Mouse (Mus musculus) kidney, embryonic 14.5 days (tissue): ENCODE measurements around the gene Cbarp. TPM values are rescaled to one million over a fixed set of nuclear protein-coding genes. Genes with fewer than 3 reads are reported as not detected.

Experiments
- ATAC-seq: fragments of 200-750 bp; cut with Nextera tagmentation; 2 replicates; pipeline ENCODE4 v1.8.0; 2017; ENCODE audit warnings: moderate number of reproducible peaks, mild to moderate bottlenecking, moderate TSS enrichment, moderate library complexity; ENCODE audit not compliant: low FRiP score, low TSS enrichment
- H3K27ac ChIP-seq: fragments of 300-500 bp; sonication (generic); 2 replicates; pipeline ENCODE4 v1.5.1; 2014; ENCODE audit warnings: low read depth, mild to moderate bottlenecking, low read length, moderate library complexity, mixed read lengths
- H3K27me3 ChIP-seq: fragments of 300-500 bp; sonication (generic); 2 replicates; pipeline ENCODE4 v1.6.1; 2014; ENCODE audit warnings: mild to moderate bottlenecking, low read length; ENCODE audit not compliant: control insufficient read depth, insufficient read depth
- H3K36me3 ChIP-seq: fragments of 300-500 bp; sonication (generic); 2 replicates; pipeline ENCODE4 v1.6.1; 2014; ENCODE audit warnings: low read length, mixed read lengths; ENCODE audit not compliant: control insufficient read depth, insufficient read depth
- H3K4me1 ChIP-seq: fragments of 300-500 bp; sonication (generic); 2 replicates; pipeline ENCODE4 v1.6.1; 2014; ENCODE audit warnings: low read length, mixed read lengths; ENCODE audit not compliant: control insufficient read depth, insufficient read depth
- H3K4me2 ChIP-seq: fragments of 300-500 bp; sonication (generic); replicated peaks from 2 replicates; pipeline ENCODE4 v1.6.1; 2014; ENCODE audit warnings: low read depth, mild to moderate bottlenecking, low read length
- H3K4me3 ChIP-seq: fragments of 300-500 bp; sonication (generic); 2 replicates; pipeline ENCODE4 v1.5.1; 2014; ENCODE audit warnings: mild to moderate bottlenecking, low read length
- H3K9ac ChIP-seq: fragments of 300-500 bp; sonication (generic); 2 replicates; pipeline ENCODE4 v1.6.1; 2014; ENCODE audit warnings: low read depth, mild to moderate bottlenecking, low read length, moderate library complexity
- H3K9me3 ChIP-seq: fragments of 300-500 bp; sonication (generic); 2 replicates; pipeline ENCODE4 v1.6.1; 2016; ENCODE audit warnings: low read length; ENCODE audit not compliant: control insufficient read depth
- WGBS: fragments of 180-500 bp; shearing (Covaris S2); extraction: QIAGEN DNeasy Blood & Tissue Kit; methylation state at CpG from one replicate; pipeline ENCODE4 v1.1.7; 2014; 5-methylcytosine and 5-hydroxymethylcytosine counted together
- polyA plus RNA-seq: library from polyadenylated mRNA; unstranded; fragments of >200 nt; fragmentation: Nextera tagmentation; extraction: Ambion mirVana; gene quantifications from 2 replicates; pipeline ENCODE4 v1.2.1, GENCODE M21; 2014

Gene Cbarp
- polyA plus RNA-seq, 1 experiment from 2014 or later = 8.4 TPM

DNA sequence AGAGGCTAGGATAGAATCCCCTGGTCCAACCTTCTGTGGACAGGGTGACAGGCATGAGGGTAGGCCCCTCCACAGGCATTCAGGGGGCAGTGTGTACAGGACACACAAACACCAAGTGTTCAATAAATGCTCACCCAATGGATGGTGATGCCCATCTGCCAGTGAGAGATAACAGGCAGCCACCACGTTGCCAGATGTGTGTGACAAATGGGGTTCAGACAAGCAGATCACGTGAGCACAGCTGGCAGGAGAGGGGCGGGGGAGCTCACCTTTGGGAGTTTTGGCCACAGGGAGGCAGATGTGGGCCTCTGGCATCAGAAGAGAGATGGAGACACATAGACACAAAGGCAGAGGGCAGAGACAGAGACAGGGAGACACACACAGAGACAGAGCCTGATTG lies 59.6 kb downstream of the Cbarp start:
- 84% methylated on average over 3 of the region's 3 CpGs for WGBS
- no peak for ATAC-seq

More for the DNA sequence above, 59.6 kb downstream of the Cbarp start:
- peak overlapping the region; percentile 7; the same call in 1 of the 2 replicates for H3K9ac ChIP-seq
- H3K4me1 ChIP-seq = 0 out of 2 replicates have a peak, but pooled peaks cover 6% of the 10 kb centered on the region
- no peak overlapping the region for H3K4me2 ChIP-seq
- H3K27me3 ChIP-seq = no peaks in the 10 kb centered on the region
- no peak overlapping the region for H3K4me3 ChIP-seq
- H3K27ac ChIP-seq = no peak overlapping the region
- H3K36me3 ChIP-seq = peaks cover 43% of the 10 kb centered on the region
- no peaks in the 10 kb centered on the region for H3K9me3 ChIP-seq

Other genes starting within 250 kb of the Cbarp start
- not detected in 2 replicates for gene Cfd, start 250.0 kb downstream of the Cbarp start, polyA plus RNA-seq
- 48.0 and 61.2 TPM in 2 replicates for gene Med16, start 231.9 kb downstream of the Cbarp start, polyA plus RNA-seq
- gene Gm26602, start 230.0 kb downstream of the Cbarp start, polyA plus RNA-seq = 4.6 and 10.8 TPM in 2 replicates
- 0.47 and 0.61 TPM in 2 replicates for gene Kiss1r, start 223.9 kb downstream of the Cbarp start, polyA plus RNA-seq
- 102 and 137 TPM in 2 replicates for gene R3hdm4, start 219.6 kb downstream of the Cbarp start, polyA plus RNA-seq
- gene Arid3a, start 213.8 kb downstream of the Cbarp start, polyA plus RNA-seq = 12.0 and 12.3 TPM in 2 replicates
- 132 and 147 TPM in 2 replicates for gene Wdr18, start 180.7 kb downstream of the Cbarp start, polyA plus RNA-seq
- gene Grin3b, start 170.1 kb downstream of the Cbarp start, polyA plus RNA-seq = 0.19 and 0.29 TPM in 2 replicates
- 18.8 and 27.8 TPM in 2 replicates for gene Tmem259, start 156.5 kb downstream of the Cbarp start, polyA plus RNA-seq
- 186 and 220 TPM in 2 replicates for gene Cnn2, start 152.3 kb downstream of the Cbarp start, polyA plus RNA-seq
- gene Abca7, start 144.3 kb downstream of the Cbarp start, polyA plus RNA-seq = 1.8 and 2.7 TPM in 2 replicates
- 4.8 and 7.7 TPM in 2 replicates for gene Arhgap45, start 124.2 kb downstream of the Cbarp start, polyA plus RNA-seq
- 276 and 310 TPM in 2 replicates for gene Polr2e, start 101.0 kb downstream of the Cbarp start, polyA plus RNA-seq
- 552 and 641 TPM in 2 replicates for gene Gpx4, start 93.7 kb downstream of the Cbarp start, polyA plus RNA-seq
- 10.6 and 14.8 TPM in 2 replicates for gene Sbno2, start 35.3 kb downstream of the Cbarp start, polyA plus RNA-seq
- 26.6 and 42.0 TPM in 2 replicates for gene Stk11, start 25.0 kb downstream of the Cbarp start, polyA plus RNA-seq
- 519 and 582 TPM in 2 replicates for gene Atp5d, start 2.2 kb downstream of the Cbarp start, polyA plus RNA-seq
- 42.3 and 46.2 TPM in 2 replicates for gene Midn, start 7.4 kb upstream of the Cbarp start, polyA plus RNA-seq
- 80.0 and 104 TPM in 2 replicates for gene Cirbp, start 25.1 kb upstream of the Cbarp start, polyA plus RNA-seq
- gene 1600002K03Rik, start 32.1 kb upstream of the Cbarp start, polyA plus RNA-seq = 10.3 and 12.1 TPM in 2 replicates
- gene Efna2, start 38.6 kb upstream of the Cbarp start, polyA plus RNA-seq = 15.4 and 17.3 TPM in 2 replicates
- gene Mum1, start 85.6 kb upstream of the Cbarp start, polyA plus RNA-seq = 64.4 and 65.1 TPM in 2 replicates
- 382 and 390 TPM in 2 replicates for gene Ndufs7, start 108.3 kb upstream of the Cbarp start, polyA plus RNA-seq
- 30.2 and 33.6 TPM in 2 replicates for gene Gamt, start 120.2 kb upstream of the Cbarp start, polyA plus RNA-seq
- gene Dazap1, start 120.7 kb upstream of the Cbarp start, polyA plus RNA-seq = 45.8 and 56.9 TPM in 2 replicates
- gene Rps15, start 151.6 kb upstream of the Cbarp start, polyA plus RNA-seq = 1,166 and 1,350 TPM in 2 replicates
- 1.0 and 1.4 TPM in 2 replicates for gene Apc2, start 155.1 kb upstream of the Cbarp start, polyA plus RNA-seq
- gene 2310011J03Rik, start 179.7 kb upstream of the Cbarp start, polyA plus RNA-seq = 36.1 and 40.5 TPM in 2 replicates
- 6.2 and 8.1 TPM in 2 replicates for gene Pcsk4, start 188.7 kb upstream of the Cbarp start, polyA plus RNA-seq
- gene Reep6, start 189.1 kb upstream of the Cbarp start, polyA plus RNA-seq = 5.6 and 7.1 TPM in 2 replicates
- 1.2 and 2.7 TPM in 2 replicates for gene Adamtsl5, start 207.6 kb upstream of the Cbarp start, polyA plus RNA-seq
- gene Plk5, start 215.6 kb upstream of the Cbarp start, polyA plus RNA-seq = 0.62 and 0.66 TPM in 2 replicates
- gene Mex3d, start 246.8 kb upstream of the Cbarp start, polyA plus RNA-seq = 8.7 and 14.6 TPM in 2 replicates